Mouse (Mus musculus): ENCODE data around the gene Ccdc51.

- TF ChIP-seq CTCF (IDR thresholded peaks at IDR 0.05; ENCODE audit: control insufficient read depth, insufficient read depth, insufficient read length): no peak
- no peak for TF ChIP-seq MYOD1 (IDR thresholded peaks at IDR 0.05; ENCODE audit: control insufficient read depth, insufficient read length, low read depth)
- no peak for TF ChIP-seq MAX (IDR thresholded peaks at IDR 0.05)
- no peak for TF ChIP-seq CEBPB (IDR thresholded peaks at IDR 0.05; ENCODE audit: low read depth)
- TF ChIP-seq USF1 (IDR thresholded peaks at IDR 0.05; ENCODE audit: low read depth): no peak
These were observed 32.6 kb downstream of the Ccdc51 start for GRCm38 (mm10) chr9:109114871-109115270.
